Mouse (Mus musculus) hindbrain, postnatal 0 days (tissue): ENCODE data around the gene Rsu1. TPM values are rescaled to one million over a fixed set of nuclear protein-coding genes. Genes with fewer than 3 reads are reported as not detected.

ENCODE experiments used
- ATAC-seq: fragments of 200-750 bp; cut with Nextera tagmentation; 2 replicates; pipeline ENCODE4 v1.8.0; 2017; ENCODE audit warnings: mild to moderate bottlenecking, moderate TSS enrichment, moderate library complexity
- DNase-seq: peaks from one replicate; pipeline ENCODE4 v3.0.0-alpha.2; 2015; ENCODE audit warnings: low spot score
- H3K27ac ChIP-seq: fragments of 300-500 bp; sonication (generic); 2 replicates; pipeline ENCODE4 v1.5.1; 2014; ENCODE audit warnings: mild to moderate bottlenecking
- H3K27me3 ChIP-seq: fragments of 300-500 bp; sonication (generic); 2 replicates; pipeline ENCODE4 v1.6.1; 2014; ENCODE audit warnings: low read length, mixed read lengths; ENCODE audit not compliant: insufficient read depth
- H3K36me3 ChIP-seq: fragments of 300-500 bp; sonication (generic); 2 replicates; pipeline ENCODE4 v1.6.1; 2014; ENCODE audit warnings: low read length, mixed read lengths; ENCODE audit not compliant: insufficient read depth
- H3K4me1 ChIP-seq: fragments of 300-500 bp; sonication (generic); 2 replicates; pipeline ENCODE4 v1.6.1; 2014; ENCODE audit warnings: antibody characterized with exemption, low read length, mixed read lengths; ENCODE audit not compliant: insufficient read depth
- H3K4me2 ChIP-seq: fragments of 300-500 bp; sonication (generic); 2 replicates; pipeline ENCODE4 v1.6.1; 2014; ENCODE audit warnings: low read depth, mild to moderate bottlenecking, low read length, moderate library complexity, mixed read lengths
- H3K4me3 ChIP-seq: fragments of 300-500 bp; sonication (generic); 2 replicates; pipeline ENCODE4 v1.5.1; 2014; ENCODE audit warnings: low read length
- H3K9ac ChIP-seq: fragments of 300-500 bp; sonication (generic); replicated peaks from 2 replicates; pipeline ENCODE4 v1.6.1; 2014; ENCODE audit warnings: mild to moderate bottlenecking, low read length, moderate library complexity, mixed read lengths
- H3K9me3 ChIP-seq: fragments of 300-500 bp; sonication (generic); 2 replicates; pipeline ENCODE4 v1.6.1; 2016; ENCODE audit warnings: low read length, mixed read lengths
- CTCF ChIP-seq: IDR thresholded peaks from 2 replicates; pipeline ENCODE4 v1.5.1; 2016; ENCODE audit warnings: antibody characterized with exemption, control low read depth, low read depth
- WGBS: fragments of 180-500 bp; shearing (Covaris S2); extraction: QIAGEN DNeasy Blood & Tissue Kit; methylation state at CpG from one replicate; pipeline ENCODE4 v1.1.7; 2014; 5-methylcytosine and 5-hydroxymethylcytosine counted together
- polyA plus RNA-seq: library from polyadenylated mRNA; unstranded; fragments of >200 nt; fragmentation: Nextera tagmentation; extraction: Ambion mirVana; gene quantifications from 2 replicates; pipeline ENCODE4 v1.2.1, GENCODE M21; 2015
- total RNA-seq: library from RNA; depleted of rRNA; stranded (reverse); fragments of >200 nt; gene quantifications from 2 replicates; pipeline ENCODE4 v1.2.3, GENCODE M21; 2014; rRNA removed

Gene Rsu1
- 41.7 and 98.6 TPM in 2 replicates for total RNA-seq
- polyA plus RNA-seq = 93.6 and 95.7 TPM in 2 replicates

- H3K27me3 ChIP-seq = no peaks in the 10 kb centered on the region
- H3K36me3 ChIP-seq = no peaks in the 10 kb centered on the region
- peak within 1 kb of the TSS; percentile 64; the same call in 1 of the 2 replicates for H3K27ac ChIP-seq
- H3K4me3 ChIP-seq = peak within 1 kb of the TSS; percentile 60
- peaks cover 12% of the 10 kb centered on the region for H3K4me1 ChIP-seq
- H3K4me2 ChIP-seq = peak within 1 kb of the TSS; percentile 93
- no peaks in the 10 kb centered on the region for H3K9me3 ChIP-seq
- peak within 1 kb of the TSS; percentile 64 for H3K9ac ChIP-seq
- ATAC-seq (peak; percentile 99), DNase-seq (peak; percentile 99)
- WGBS = under 1% methylated on average over 37 of the region's 37 CpGs
- TF ChIP-seq CTCF = no peak; the same call in 1 of the 2 replicates
These were observed at the start of gene Rsu1 for GRCm38 (mm10) chr2:13271165-13271957. Gene Rsu1 (minus strand): TSS chr2:13271415.

DNA sequence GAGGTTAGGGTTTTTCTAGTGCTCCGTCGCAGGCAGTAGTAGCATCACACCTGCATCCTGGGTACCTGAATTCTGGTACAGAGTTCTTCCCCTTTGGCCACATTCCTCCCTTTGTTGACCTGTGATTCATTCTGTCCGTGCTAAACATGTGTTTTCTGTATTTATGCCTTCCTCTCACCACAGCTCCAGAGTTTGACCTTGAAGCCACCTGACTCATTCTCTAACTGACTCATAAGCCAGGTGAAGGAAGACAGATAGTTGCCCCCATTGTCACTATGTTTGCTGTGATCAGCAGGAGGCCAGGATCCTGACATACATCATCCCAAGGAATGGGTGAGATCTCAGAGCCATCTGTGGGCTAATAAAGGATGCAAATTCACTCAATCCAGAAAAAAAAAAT, 32.2 kb upstream of the Rsu1 start:
- no peak overlapping the region for H3K27ac ChIP-seq
- 90% methylated on average over 3 of the region's 3 CpGs for WGBS
- TF ChIP-seq CTCF = no peak
- H3K9ac ChIP-seq = no peak overlapping the region
- H3K4me1 ChIP-seq = no peaks in the 10 kb centered on the region
- H3K4me3 ChIP-seq = no peak overlapping the region
- H3K27me3 ChIP-seq = no peaks in the 10 kb centered on the region
- H3K36me3 ChIP-seq = no peaks in the 10 kb centered on the region
- peaks cover 3% of the 10 kb centered on the region; the same call in 1 of the 2 replicates for H3K9me3 ChIP-seq
- ATAC-seq (no peak), DNase-seq (no peak)
- no peak overlapping the region for H3K4me2 ChIP-seq

GRCm38 (mm10) chr2:13299031-13299430, 27.8 kb upstream of the Rsu1 start:
- no peaks in the 10 kb centered on the region for H3K27me3 ChIP-seq
- peak; percentile 91 for ATAC-seq
- peak; percentile 84 for DNase-seq
- WGBS = 23% methylated on average over 3 of the region's 3 CpGs
- H3K9ac ChIP-seq = no peak overlapping the region
- H3K9me3 ChIP-seq = no peaks in the 10 kb centered on the region
- no peak overlapping the region for H3K4me2 ChIP-seq
- peak; percentile 77 for TF ChIP-seq CTCF
- H3K27ac ChIP-seq = no peak overlapping the region
- H3K4me3 ChIP-seq = no peak overlapping the region
- no peaks in the 10 kb centered on the region for H3K4me1 ChIP-seq
- no peaks in the 10 kb centered on the region for H3K36me3 ChIP-seq

DNA sequence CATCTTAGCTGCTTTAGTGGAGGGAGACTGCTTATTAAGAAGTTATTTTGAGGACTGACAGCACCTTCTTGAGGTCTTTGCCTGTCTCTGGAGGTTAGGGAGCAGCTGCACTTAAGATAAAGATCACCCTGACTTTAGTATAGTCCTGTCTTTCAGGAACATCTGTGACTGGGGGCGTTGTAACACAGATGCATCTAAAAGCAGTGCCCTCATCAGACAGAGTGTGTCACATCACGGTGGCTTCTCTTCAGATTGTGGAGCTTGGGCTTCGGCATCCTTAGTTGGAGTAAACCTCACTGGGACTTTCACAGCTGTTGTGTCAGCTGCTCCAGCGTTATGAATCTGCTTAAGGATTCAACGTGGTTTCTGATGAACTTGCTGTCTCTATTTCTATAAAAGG, 26.5 kb upstream of the Rsu1 start:
- H3K36me3 ChIP-seq = no peaks in the 10 kb centered on the region
- 33% methylated on average over 5 of the region's 5 CpGs for WGBS
- TF ChIP-seq CTCF = no peak
- H3K4me3 ChIP-seq = no peak overlapping the region
- H3K9ac ChIP-seq = no peak overlapping the region
- no peak overlapping the region for H3K4me2 ChIP-seq
- DNase-seq (peak; percentile 14), ATAC-seq (no peak)
- H3K4me1 ChIP-seq = no peaks in the 10 kb centered on the region
- H3K27me3 ChIP-seq = no peaks in the 10 kb centered on the region
- no peak overlapping the region for H3K27ac ChIP-seq
- H3K9me3 ChIP-seq = no peaks in the 10 kb centered on the region

DNA sequence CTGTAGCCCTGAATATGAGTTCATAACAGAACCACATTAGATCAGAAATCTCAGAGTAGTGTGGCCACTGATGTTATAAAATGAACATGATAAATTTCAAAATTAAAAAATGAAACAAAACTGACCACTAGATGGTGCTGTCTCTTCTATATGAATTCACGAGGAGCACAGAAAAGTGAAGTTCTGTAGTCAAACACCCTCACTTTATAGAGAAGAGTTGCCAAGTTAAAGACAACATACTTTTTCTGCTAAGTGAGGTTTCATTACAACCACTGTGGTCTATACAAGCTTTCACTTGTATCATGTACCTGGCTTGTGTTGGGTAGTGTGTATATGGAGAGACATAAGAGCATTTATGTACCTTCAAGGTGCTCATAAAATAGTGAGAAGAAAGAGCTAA, 19.4 kb upstream of the Rsu1 start:
- H3K9ac ChIP-seq = no peak overlapping the region
- H3K27ac ChIP-seq = no peak overlapping the region
- no peaks in the 10 kb centered on the region for H3K36me3 ChIP-seq
- WGBS = 0% methylated on average over 1 of the region's 1 CpGs
- DNase-seq (peak; percentile 90), ATAC-seq (0 out of 2 replicates have a peak, but pooled peaks have one; percentile 32)
- H3K4me2 ChIP-seq = no peak overlapping the region
- no peaks in the 10 kb centered on the region for H3K9me3 ChIP-seq
- peak; percentile 69 for TF ChIP-seq CTCF
- no peaks in the 10 kb centered on the region for H3K27me3 ChIP-seq
- no peaks in the 10 kb centered on the region for H3K4me1 ChIP-seq
- no peak overlapping the region for H3K4me3 ChIP-seq

DNA sequence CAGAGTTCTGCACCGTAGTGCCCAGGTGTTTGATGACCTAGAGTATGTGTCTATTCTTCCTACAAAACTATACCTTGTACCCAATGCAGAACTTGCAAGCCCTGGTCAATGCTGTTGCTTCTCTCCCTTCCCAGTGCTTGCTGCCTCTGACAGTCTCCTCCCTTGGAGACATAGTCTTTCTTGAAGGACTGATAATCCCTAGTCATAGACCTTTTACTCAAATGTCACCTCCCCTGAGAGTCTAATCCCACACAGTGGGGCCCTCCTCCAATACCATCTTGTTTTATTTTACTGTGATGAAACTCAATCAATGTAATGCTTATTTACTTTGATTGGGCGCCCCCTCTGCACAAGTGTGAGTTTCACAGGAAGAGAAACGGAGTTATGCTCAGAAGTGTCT, 18.9 kb upstream of the Rsu1 start:
- H3K9ac ChIP-seq = no peak overlapping the region
- no peak overlapping the region for H3K4me2 ChIP-seq
- H3K27me3 ChIP-seq = no peaks in the 10 kb centered on the region
- H3K4me1 ChIP-seq = no peaks in the 10 kb centered on the region
- H3K36me3 ChIP-seq = no peaks in the 10 kb centered on the region
- no peak for DNase-seq
- H3K9me3 ChIP-seq = no peaks in the 10 kb centered on the region
- WGBS = 76% methylated on average over 3 of the region's 3 CpGs
- TF ChIP-seq CTCF = no peak
- H3K27ac ChIP-seq = no peak overlapping the region
- no peak for ATAC-seq
- H3K4me3 ChIP-seq = no peak overlapping the region
